Comparison of ENCODE assay signal across 8 mouse cellular contexts in the genomic region with DNA sequence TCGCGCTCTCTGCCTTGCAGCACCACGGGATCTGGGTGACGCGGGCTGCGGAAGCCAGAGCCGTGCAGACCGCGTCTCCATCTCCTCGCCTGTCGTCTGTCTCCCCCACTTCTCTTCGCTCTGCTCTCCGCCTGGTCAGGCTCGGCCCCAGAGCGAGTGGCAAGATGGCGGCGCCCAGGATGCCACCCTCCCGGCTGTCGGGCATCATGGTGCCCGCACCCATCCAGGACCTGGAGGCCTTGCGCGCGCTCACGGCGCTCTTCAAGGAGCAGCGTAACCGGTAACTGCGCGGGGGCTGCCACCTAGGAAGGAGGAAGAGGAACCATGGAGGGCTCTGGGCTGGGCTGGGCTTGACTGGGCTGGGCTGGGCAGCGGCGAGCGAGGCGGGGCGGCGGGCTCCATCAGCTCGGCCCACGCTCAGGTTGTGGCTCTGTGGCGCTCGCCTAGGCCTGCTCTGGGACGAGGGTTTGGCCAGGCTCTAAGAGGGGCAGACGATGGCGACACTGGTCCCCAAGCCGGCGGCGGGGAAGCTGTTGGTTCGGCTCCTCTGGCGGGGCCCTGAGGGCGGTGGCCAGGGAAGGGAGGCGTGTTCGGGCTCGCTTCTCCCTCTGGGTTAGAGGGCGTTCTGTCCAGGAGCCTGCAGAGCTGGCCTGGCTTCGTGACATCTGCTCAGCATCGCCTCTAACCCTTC. TPM values are rescaled to one million over a fixed set of nuclear protein-coding genes. Genes with fewer than 3 reads are reported as not detected.
DNase-seq lines count a peak whose midpoint lies in the region; ATAC-seq and TF ChIP-seq lines count a peak whose summit lies in the region.

No protein-coding gene starts in this region.

- WGBS in heart, embryonic 11.5 days (ENCODE audit: insufficient replicate concordance): under 1% methylated on average over 54 of the region's 54 CpGs
- WGBS in kidney, embryonic 15.5 days: under 1% methylated on average over 52 of the region's 54 CpGs

- peak; percentile 60; the same call in 1 of the 2 replicates for ATAC-seq in erythroblast, adult 5-6 weeks (replicated peaks; ENCODE audit: low FRiP score, poor library complexity, severe bottlenecking)
- peak; percentile 84 for ATAC-seq in heart, embryonic 11.5 days (replicated peaks; ENCODE audit: insufficient number of reproducible peaks, low FRiP score, low TSS enrichment)
- peak; percentile 96 for ATAC-seq in kidney, embryonic 15.5 days (replicated peaks; ENCODE audit: low FRiP score)

- peak overlapping the region; percentile 88 for H3K27ac ChIP-seq in heart, embryonic 11.5 days (ENCODE audit: low read depth, low read length)
- H3K27ac ChIP-seq in kidney, embryonic 15.5 days: peak overlapping the region; percentile 98

- H3K79me2 ChIP-seq in C2C12 (ENCODE audit: control insufficient read depth, insufficient read depth): peaks cover 53% of the 10 kb centered on the region

- no peaks in the 10 kb centered on the region for H3K27me3 ChIP-seq in C2C12 (ENCODE audit: control insufficient read depth, insufficient read depth, insufficient read length)
- H3K27me3 ChIP-seq in heart, embryonic 11.5 days (ENCODE audit: control insufficient read depth, insufficient read depth, low read length): no peaks in the 10 kb centered on the region
- no peaks in the 10 kb centered on the region for H3K27me3 ChIP-seq in kidney, embryonic 15.5 days

- peak overlapping the region; percentile 90 for H3K9ac ChIP-seq in heart, embryonic 11.5 days (ENCODE audit: low read depth, low read length)
- peak overlapping the region; percentile 91 for H3K9ac ChIP-seq in kidney, embryonic 15.5 days

- H3K4me1 ChIP-seq in heart, embryonic 11.5 days (ENCODE audit: control insufficient read depth, insufficient read depth, low read length): peaks cover 2% of the 10 kb centered on the region; the same call in 1 of the 2 replicates
- peaks cover 23% of the 10 kb centered on the region for H3K4me1 ChIP-seq in kidney, embryonic 15.5 days

- H3K79me3 ChIP-seq in C2C12 (ENCODE audit: low read depth): peaks cover 47% of the 10 kb centered on the region

- no peaks in the 10 kb centered on the region for H3K9me3 ChIP-seq in heart, embryonic 11.5 days (replicated peaks; ENCODE audit: control insufficient read depth, low read length)
- no peaks in the 10 kb centered on the region for H3K9me3 ChIP-seq in kidney, embryonic 15.5 days (replicated peaks)

- peak overlapping the region; percentile 79 for H3K4me2 ChIP-seq in heart, embryonic 11.5 days
- peak overlapping the region; percentile 77 for H3K4me2 ChIP-seq in kidney, embryonic 15.5 days

- peaks cover under 1% of the 10 kb centered on the region for H3K36me3 ChIP-seq in C2C12 (ENCODE audit: control insufficient read depth, insufficient read depth)
- no peaks in the 10 kb centered on the region for H3K36me3 ChIP-seq in heart, embryonic 11.5 days (ENCODE audit: control insufficient read depth, insufficient read depth, low read length)
- 0 out of 2 replicates have a peak, but pooled peaks cover 3% of the 10 kb centered on the region for H3K36me3 ChIP-seq in kidney, embryonic 15.5 days

- H3ac ChIP-seq in C2C12 (ENCODE audit: control insufficient read depth, insufficient read length, low read depth): peak overlapping the region; percentile 83

- DNase-seq in brain, adult 2 months (ENCODE audit: low read depth, low spot score): peak; percentile 94
- DNase-seq in liver: peak; percentile 77
- peak; percentile 44 to 66 for DNase-seq in monocyte, adult 2 months (ENCODE audit: low read depth in 1 of 2, low spot score in 2 of 2)
- peak; percentile 28 to 59 for DNase-seq in spleen, postnatal 14 days (ENCODE audit: low spot score in 2 of 2)

- peak overlapping the region; percentile 93 for H3K4me3 ChIP-seq in C2C12 (ENCODE audit: insufficient read depth, poor library complexity, severe bottlenecking)
- peak overlapping the region; percentile 90 for H3K4me3 ChIP-seq in heart, embryonic 11.5 days (ENCODE audit: low read depth, low read length)
- H3K4me3 ChIP-seq in kidney, embryonic 15.5 days (replicated peaks): peak overlapping the region; percentile 87

- no peak for TF ChIP-seq CTCF in C2C12 (IDR thresholded peaks at IDR 0.05; ENCODE audit: control insufficient read depth, insufficient read depth, insufficient read length)

TF ChIP-seq in C2C12, 6 proteins besides CTCF, POLR2A, EP300 and RAD21:
- TF ChIP-seq FOSL1 (IDR thresholded peaks at IDR 0.05; ENCODE audit: insufficient read depth, low read length, poor library complexity, severe bottlenecking) (no peak), MAX (IDR thresholded peaks at IDR 0.05) (peak; percentile 55)

RNA-seq across cellular contexts. Expression of a gene that starts 0.4 kb away (rescaled TPM):
- 149 TPM for polyA plus RNA-seq in C2C12 (2012; fragmentation: generic; extraction: Trizol)
- total RNA-seq in erythroblast, adult 5-6 weeks (2015; ENCODE audit: low replicate concordance): 35.0 and 42.4 TPM in 2 replicates
- 20.1 and 22.3 TPM in 2 replicates for total RNA-seq in erythroblast, adult 5-6 weeks (2017; ENCODE audit: low replicate concordance)
- polyA plus RNA-seq in heart, embryonic 11.5 days (2014; fragmentation: Nextera tagmentation; extraction: Ambion mirVana): 257 and 282 TPM in 2 replicates
- 266 and 287 TPM in 2 replicates for polyA plus RNA-seq in kidney, embryonic 15.5 days (2015; fragmentation: Nextera tagmentation; extraction: Ambion mirVana)

Comparison
In these comparisons a context has a peak if more than half of its experiments do, and no peak if none do; other contexts are left out.
1. Peak in every context shown above with its lines: DNase-seq, ATAC-seq, H3K4me3 ChIP-seq and H3K27ac ChIP-seq.
2. DNase-seq: peak in every context shown above with its lines; median percentile 94 in brain, adult 2 months; 77 in liver; 55 in monocyte, adult 2 months; 44 in spleen, postnatal 14 days.